Mouse (Mus musculus) forebrain, embryonic 12.5 days (tissue): ENCODE results near the gene Prr7. TPM values are rescaled to one million over a fixed set of nuclear protein-coding genes. Genes with fewer than 3 reads are reported as not detected.
"Not testable (repeated sequence)": the region's sequence is repeated elsewhere in the genome, so short reads cannot be mapped to it uniquely, and the experiment has no call there.

Experiments
- ATAC-seq: fragments of 200-750 bp; cut with Nextera tagmentation; 2 replicates; pipeline ENCODE4 v1.8.0; 2017; ENCODE audit warnings: moderate TSS enrichment; ENCODE audit not compliant: low FRiP score
- H3K27ac ChIP-seq: fragments of 300-500 bp; sonication (generic); 2 replicates; pipeline ENCODE4 v1.5.1; 2016; ENCODE audit warnings: mild to moderate bottlenecking
- H3K27me3 ChIP-seq: fragments of 300-500 bp; sonication (generic); 2 replicates; pipeline ENCODE4 v1.6.1; 2016; ENCODE audit warnings: mild to moderate bottlenecking
- H3K36me3 ChIP-seq: fragments of 300-500 bp; sonication (generic); replicated peaks from 2 replicates; pipeline ENCODE4 v1.6.1; 2016; ENCODE audit warnings: mild to moderate bottlenecking
- H3K4me1 ChIP-seq: fragments of 300-500 bp; sonication (generic); 2 replicates; pipeline ENCODE4 v1.6.1; 2016
- H3K4me2 ChIP-seq: fragments of 300-500 bp; sonication (generic); 2 replicates; pipeline ENCODE4 v1.6.1; 2016; ENCODE audit warnings: mild to moderate bottlenecking, moderate library complexity
- H3K4me3 ChIP-seq: fragments of 300-500 bp; sonication (generic); replicated peaks from 2 replicates; pipeline ENCODE4 v1.5.1; 2016; ENCODE audit warnings: mild to moderate bottlenecking
- H3K9ac ChIP-seq: fragments of 300-500 bp; sonication (generic); 2 replicates; pipeline ENCODE4 v1.6.1; 2016; ENCODE audit warnings: mild to moderate bottlenecking
- H3K9me3 ChIP-seq: fragments of 300-500 bp; sonication (generic); 2 replicates; pipeline ENCODE4 v1.6.1; 2016
- WGBS: fragments of 180-500 bp; shearing (Covaris S2); methylation state at CpG from one replicate; pipeline ENCODE4 v1.1.7; 2016; 5-methylcytosine and 5-hydroxymethylcytosine counted together
- polyA plus RNA-seq: library from polyadenylated mRNA; unstranded; fragments of >200 nt; fragmentation: Nextera tagmentation; extraction: Ambion mirVana; gene quantifications from 2 replicates; pipeline ENCODE4 v1.2.1, GENCODE M21; 2016

Prr7 gene
- polyA plus RNA-seq, 1 experiment from 2014 or later: 2.7 TPM

- WGBS: 86% methylated on average over 15 of the region's 15 CpGs
- H3K4me2 ChIP-seq, ATAC-seq, H3K9me3 ChIP-seq, H3K9ac ChIP-seq, H3K27me3 ChIP-seq, H3K4me3 ChIP-seq, H3K36me3 ChIP-seq, H3K4me1 ChIP-seq, H3K27ac ChIP-seq: not testable (repeated sequence)
These were observed 26.9 kb upstream of the Prr7 start for GRCm38 (mm10) chr13:55437111-55437629.

GRCm38 (mm10) chr13:55443799-55444285 lies 20.2 kb upstream of the Prr7 start:
- Histone ChIP-seq H3K27me3 (no peaks in the 10 kb centered on the region), H3K4me3 (peak overlapping the region; percentile 80), H3K4me2 (peak overlapping the region; percentile 66), H3K9ac (peak overlapping the region; percentile 61), H3K27ac (no peak overlapping the region; the same call in 1 of the 2 replicates), H3K36me3 (0 out of 2 replicates have a peak, but pooled peaks cover under 1% of the 10 kb centered on the region), H3K9me3 (no peaks in the 10 kb centered on the region), H3K4me1 (peaks cover 28% of the 10 kb centered on the region)
- ATAC-seq: no peak
- 40% methylated on average over 9 of the region's 9 CpGs for WGBS

- Histone ChIP-seq H3K9ac (peak overlapping the region; percentile 61), H3K27ac (peak overlapping the region; percentile 94), H3K27me3 (no peaks in the 10 kb centered on the region), H3K36me3 (peaks cover 6% of the 10 kb centered on the region; the same call in 1 of the 2 replicates), H3K4me2 (peak overlapping the region; percentile 66), H3K4me1 (peaks cover 28% of the 10 kb centered on the region), H3K9me3 (no peaks in the 10 kb centered on the region), H3K4me3 (peak overlapping the region; percentile 80)
- ATAC-seq: peak; percentile 70
- under 1% methylated on average over 33 of the region's 33 CpGs for WGBS
These were observed 19.7 kb upstream of the Prr7 start for GRCm38 (mm10) chr13:55444286-55444936.

- WGBS: under 1% methylated on average over 25 of the region's 35 CpGs
- Histone ChIP-seq H3K9ac (peak within 1 kb of the TSS; percentile 96), H3K4me1 (peaks cover 28% of the 10 kb centered on the region), H3K36me3 (peaks cover 11% of the 10 kb centered on the region), H3K27ac (peak within 1 kb of the TSS; percentile 94), H3K4me3 (peak within 1 kb of the TSS; percentile 80), H3K27me3 (no peaks in the 10 kb centered on the region), H3K9me3 (no peaks in the 10 kb centered on the region), H3K4me2 (peak within 1 kb of the TSS; percentile 66)
- ATAC-seq: peak; percentile 97
These were observed 19.1 kb upstream of the Prr7 start, which contains the start of gene Grk6 for GRCm38 (mm10) chr13:55444937-55445315. Gene Grk6, plus strand, starts transcription at chr13:55445072.

- Histone ChIP-seq H3K9ac (peak overlapping the region; percentile 96), H3K36me3 (peaks cover 17% of the 10 kb centered on the region), H3K4me2 (peak overlapping the region; percentile 66), H3K4me3 (peak overlapping the region; percentile 80), H3K9me3 (no peaks in the 10 kb centered on the region), H3K27ac (peak overlapping the region; percentile 94), H3K27me3 (no peaks in the 10 kb centered on the region), H3K4me1 (peaks cover 28% of the 10 kb centered on the region)
- WGBS: 2% methylated on average over 57 of the region's 66 CpGs
- no peak for ATAC-seq
These were observed 18.5 kb upstream of the Prr7 start for GRCm38 (mm10) chr13:55445361-55446091.

- Histone ChIP-seq H3K9ac (peak overlapping the region; percentile 96), H3K9me3 (no peaks in the 10 kb centered on the region), H3K4me2 (peak overlapping the region; percentile 66), H3K4me3 (peak overlapping the region; percentile 80), H3K36me3 (peaks cover 28% of the 10 kb centered on the region), H3K27ac (no peak overlapping the region), H3K4me1 (peaks cover 28% of the 10 kb centered on the region), H3K27me3 (no peaks in the 10 kb centered on the region)
- WGBS: 83% methylated on average over 6 of the region's 6 CpGs
- ATAC-seq: no peak
These were observed 17.5 kb upstream of the Prr7 start for GRCm38 (mm10) chr13:55446483-55447105.

- Histone ChIP-seq H3K36me3 (peaks cover 38% of the 10 kb centered on the region), H3K27me3 (no peaks in the 10 kb centered on the region), H3K9me3 (no peaks in the 10 kb centered on the region), H3K9ac (no peak overlapping the region), H3K4me3 (no peak overlapping the region), H3K4me2 (no peak overlapping the region; the same call in 1 of the 2 replicates), H3K4me1 (peaks cover 28% of the 10 kb centered on the region), H3K27ac (no peak overlapping the region)
- ATAC-seq: no peak
- 58% methylated on average over 3 of the region's 3 CpGs for WGBS
These were observed 16.5 kb upstream of the Prr7 start for GRCm38 (mm10) chr13:55447543-55447943.

- no peak overlapping the region for H3K9ac ChIP-seq
- H3K36me3 ChIP-seq: peaks cover 43% of the 10 kb centered on the region
- WGBS: 93% methylated on average over 5 of the region's 5 CpGs
These were observed 15.9 kb upstream of the Prr7 start for GRCm38 (mm10) chr13:55448131-55448530.

GRCm38 (mm10) chr13:55449205-55449604 lies 14.9 kb upstream of the Prr7 start:
- H3K27me3 ChIP-seq: no peaks in the 10 kb centered on the region
- peaks cover 53% of the 10 kb centered on the region for H3K36me3 ChIP-seq
- H3K27ac ChIP-seq: no peak overlapping the region
- no peak overlapping the region for H3K4me2 ChIP-seq
- H3K4me3 ChIP-seq: no peak overlapping the region
- ATAC-seq: no peak
- H3K9ac ChIP-seq: no peak overlapping the region
- H3K9me3 ChIP-seq: no peaks in the 10 kb centered on the region
- H3K4me1 ChIP-seq: peaks cover 22% of the 10 kb centered on the region
- 94% methylated on average over 9 of the region's 9 CpGs for WGBS

More at GRCm38 (mm10) chr13:55448131-55448530, 15.9 kb upstream of the Prr7 start:
- ATAC-seq: no peak
- no peak overlapping the region for H3K27ac ChIP-seq
- no peak overlapping the region for H3K4me2 ChIP-seq
- no peaks in the 10 kb centered on the region for H3K27me3 ChIP-seq
- H3K9me3 ChIP-seq: no peaks in the 10 kb centered on the region
- peaks cover 28% of the 10 kb centered on the region for H3K4me1 ChIP-seq
- H3K4me3 ChIP-seq: no peak overlapping the region

GRCm38 (mm10) chr13:55449679-55450441 lies 14.2 kb upstream of the Prr7 start:
- H3K36me3 ChIP-seq: peaks cover 59% of the 10 kb centered on the region
- H3K27me3 ChIP-seq: no peaks in the 10 kb centered on the region
- no peak overlapping the region for H3K9ac ChIP-seq
- H3K27ac ChIP-seq: no peak overlapping the region
- ATAC-seq: no peak
- H3K4me1 ChIP-seq: peaks cover 22% of the 10 kb centered on the region
- H3K4me3 ChIP-seq: no peak overlapping the region
- H3K9me3 ChIP-seq: no peaks in the 10 kb centered on the region
- 91% methylated on average over 17 of the region's 17 CpGs for WGBS
- no peak overlapping the region for H3K4me2 ChIP-seq

- Histone ChIP-seq H3K9ac (no peak overlapping the region), H3K9me3 (no peaks in the 10 kb centered on the region), H3K4me1 (peaks cover 22% of the 10 kb centered on the region), H3K4me2 (no peak overlapping the region), H3K4me3 (no peak overlapping the region), H3K36me3 (peaks cover 66% of the 10 kb centered on the region), H3K27me3 (no peaks in the 10 kb centered on the region), H3K27ac (no peak overlapping the region)
- WGBS: 91% methylated on average over 11 of the region's 11 CpGs
- ATAC-seq: no peak
These were observed 13.5 kb upstream of the Prr7 start for GRCm38 (mm10) chr13:55450511-55450980.
